Mouse (Mus musculus) forebrain, embryonic 14.5 days (tissue): ENCODE measurements at regions not wholly inside any gene's neighbourhood (a gene's known extent, or its start where the extent isn't known, plus 50 kb on each side); places are given as distances from the start of the nearest gene placed in this dataset.

Experiments used
- ATAC-seq: fragments of 200-750 bp; cut with Nextera tagmentation; 2 replicates; pipeline ENCODE4 v1.8.0; 2017; ENCODE audit warnings: mild to moderate bottlenecking, moderate library complexity
- DNase-seq: peaks from one replicate; pipeline ENCODE4 v3.0.0-alpha.2; 2015; ENCODE audit warnings: low spot score
- H3K27ac ChIP-seq: fragments of 300-500 bp; sonication (generic); 2 replicates; pipeline ENCODE4 v1.5.1; 2014; ENCODE audit warnings: low read depth, mild to moderate bottlenecking, control low read depth, low read length, moderate library complexity
- H3K27me3 ChIP-seq: fragments of 300-500 bp; sonication (generic); replicated peaks from 2 replicates; pipeline ENCODE4 v1.6.1; 2014; ENCODE audit warnings: low read length, control low read depth, mixed read lengths; ENCODE audit not compliant: control insufficient read depth, insufficient read depth
- H3K36me3 ChIP-seq: fragments of 300-500 bp; sonication (generic); 2 replicates; pipeline ENCODE4 v1.6.1; 2014; ENCODE audit warnings: low read length, control low read depth; ENCODE audit not compliant: control insufficient read depth, insufficient read depth
- H3K4me1 ChIP-seq: fragments of 300-500 bp; sonication (generic); 2 replicates; pipeline ENCODE4 v1.6.1; 2014; ENCODE audit warnings: antibody characterized with exemption, low read length, control low read depth; ENCODE audit not compliant: control insufficient read depth, insufficient read depth
- H3K4me2 ChIP-seq: fragments of 300-500 bp; sonication (generic); 2 replicates; pipeline ENCODE4 v1.6.1; 2014; ENCODE audit warnings: mild to moderate bottlenecking, control low read depth, low read length
- H3K4me3 ChIP-seq: fragments of 300-500 bp; sonication (generic); 2 replicates; pipeline ENCODE4 v1.5.1; 2014; ENCODE audit warnings: low read depth, low read length, control low read depth
- H3K9ac ChIP-seq: fragments of 300-500 bp; sonication (generic); 2 replicates; pipeline ENCODE4 v1.6.1; 2014; ENCODE audit warnings: mild to moderate bottlenecking, low read length, control low read depth, moderate library complexity
- H3K9me3 ChIP-seq: fragments of 300-500 bp; sonication (generic); replicated peaks from 2 replicates; pipeline ENCODE4 v1.6.1; 2016; ENCODE audit warnings: low read length, control low read depth, mixed read lengths; ENCODE audit not compliant: control insufficient read depth
- WGBS: fragments of 180-500 bp; shearing (Covaris S2); extraction: QIAGEN DNeasy Blood & Tissue Kit; methylation state at CpG from one replicate; pipeline ENCODE4 v1.1.7; 2014; 5-methylcytosine and 5-hydroxymethylcytosine counted together

- Histone ChIP-seq H3K36me3 (no peaks in the 10 kb centered on the region), H3K4me3 (no peak overlapping the region), H3K4me1 (no peaks in the 10 kb centered on the region), H3K9me3 (peaks cover 4% of the 10 kb centered on the region; the same call in 1 of the 2 replicates), H3K27ac (no peak overlapping the region), H3K9ac (no peak overlapping the region), H3K4me2 (no peak overlapping the region), H3K27me3 (no peaks in the 10 kb centered on the region)
- DNase-seq (no peak), ATAC-seq (no peak)
- 91% methylated on average over 7 of the region's 7 CpGs for WGBS
Observed at GRCm38 (mm10) chr10:68347806-68348205, 69.3 kb upstream of the Arid5b start.

DNA sequence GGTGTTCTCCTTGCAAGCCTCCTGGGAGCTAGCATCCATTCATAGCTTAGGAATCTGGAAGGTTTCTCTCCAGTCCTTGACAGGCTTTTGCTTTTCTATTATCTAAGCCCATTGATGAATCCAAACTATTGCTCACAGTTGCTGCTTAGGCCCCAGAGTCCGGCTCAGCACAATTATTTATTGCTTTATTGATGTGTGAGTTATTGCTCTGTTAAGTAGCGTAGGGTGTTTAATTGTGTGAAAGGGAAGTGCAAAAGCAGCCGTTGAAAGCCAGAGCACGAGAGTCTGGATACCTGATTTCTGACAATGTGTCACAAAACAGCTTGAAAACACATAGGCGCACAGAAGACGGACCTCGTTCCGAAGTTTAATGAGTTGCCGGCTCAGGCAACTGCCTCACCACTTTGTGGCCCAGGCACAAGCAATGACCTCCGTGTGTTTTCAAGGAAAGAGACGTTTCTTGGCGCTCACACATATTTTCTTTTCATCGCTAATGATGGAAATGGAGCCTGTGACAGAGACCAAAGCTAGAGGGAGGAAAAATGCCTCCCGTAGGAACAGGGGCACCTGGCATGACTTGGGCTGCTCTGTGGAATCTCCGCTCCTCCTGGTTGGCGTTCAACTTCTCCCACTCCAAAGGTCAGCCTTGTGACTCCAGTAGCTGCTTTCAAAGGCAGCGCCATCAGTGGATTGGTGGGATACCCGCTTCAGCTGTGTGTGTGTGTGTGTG lies 66.6 kb upstream of the Arid5b start:
- Histone ChIP-seq H3K9me3 (peaks cover 9% of the 10 kb centered on the region; the same call in 1 of the 2 replicates), H3K27ac (no peak overlapping the region), H3K4me3 (no peak overlapping the region), H3K9ac (no peak overlapping the region), H3K27me3 (no peaks in the 10 kb centered on the region), H3K36me3 (no peaks in the 10 kb centered on the region), H3K4me2 (no peak overlapping the region), H3K4me1 (no peaks in the 10 kb centered on the region)
- DNase-seq (no peak), ATAC-seq (no peak)
- WGBS, result 67% methylated on average over 18 of the region's 18 CpGs

- no peak for ATAC-seq
- Histone ChIP-seq H3K27me3 (no peaks in the 10 kb centered on the region), H3K4me3 (no peak overlapping the region), H3K27ac (no peak overlapping the region), H3K9ac (no peak overlapping the region), H3K4me1 (no peaks in the 10 kb centered on the region), H3K36me3 (no peaks in the 10 kb centered on the region), H3K9me3 (peaks cover 9% of the 10 kb centered on the region; the same call in 1 of the 2 replicates), H3K4me2 (no peak overlapping the region)
- DNase-seq, result no peak
- WGBS, result 95% methylated on average over 2 of the region's 2 CpGs
Observed at GRCm38 (mm10) chr10:68344211-68344610, 65.7 kb upstream of the Arid5b start.

DNA sequence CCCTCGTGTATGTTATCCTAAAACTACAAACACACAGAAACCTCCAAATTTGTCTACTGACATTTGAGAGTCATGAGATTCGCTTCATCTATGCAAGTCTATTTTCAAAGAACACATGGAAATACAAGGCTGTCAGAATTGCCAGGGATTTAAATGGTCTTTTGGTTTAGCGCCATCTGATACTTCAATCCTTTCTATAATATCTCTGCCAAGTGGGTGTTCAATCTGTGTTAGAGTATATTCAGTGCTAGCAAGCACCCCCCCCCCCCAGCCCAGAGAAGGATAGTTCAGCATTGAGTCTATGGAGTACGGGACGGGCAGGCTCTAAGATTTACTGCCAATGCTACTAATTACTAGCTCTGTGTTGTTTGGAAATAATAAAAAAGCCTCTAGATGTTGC lies 55.5 kb upstream of the Arid5b start:
- ATAC-seq (no peak), DNase-seq (no peak)
- Histone ChIP-seq H3K9ac (no peak overlapping the region), H3K4me1 (no peaks in the 10 kb centered on the region), H3K27me3 (no peaks in the 10 kb centered on the region), H3K36me3 (no peaks in the 10 kb centered on the region), H3K9me3 (no peaks in the 10 kb centered on the region), H3K4me2 (no peak overlapping the region), H3K27ac (no peak overlapping the region), H3K4me3 (no peak overlapping the region)
- whole genome bisulfite sequencing, result 84% methylated on average over 5 of the region's 5 CpGs
